Mouse (Mus musculus): Measurements from ENCODE around the gene Mrps9.

GRCm38 (mm10) chr1:42875271-42875670 is 24.2 kb downstream of the Mrps9 start:
- TF ChIP-seq EP300 (IDR thresholded peaks at IDR 0.05; ENCODE audit: low read depth) (no peak), CTCF (IDR thresholded peaks at IDR 0.05; ENCODE audit: low read depth) (no peak)

All from heart, postnatal 0 days (tissue).